Comparison of ENCODE assay signal across 8 mouse cellular contexts in the genomic region with DNA sequence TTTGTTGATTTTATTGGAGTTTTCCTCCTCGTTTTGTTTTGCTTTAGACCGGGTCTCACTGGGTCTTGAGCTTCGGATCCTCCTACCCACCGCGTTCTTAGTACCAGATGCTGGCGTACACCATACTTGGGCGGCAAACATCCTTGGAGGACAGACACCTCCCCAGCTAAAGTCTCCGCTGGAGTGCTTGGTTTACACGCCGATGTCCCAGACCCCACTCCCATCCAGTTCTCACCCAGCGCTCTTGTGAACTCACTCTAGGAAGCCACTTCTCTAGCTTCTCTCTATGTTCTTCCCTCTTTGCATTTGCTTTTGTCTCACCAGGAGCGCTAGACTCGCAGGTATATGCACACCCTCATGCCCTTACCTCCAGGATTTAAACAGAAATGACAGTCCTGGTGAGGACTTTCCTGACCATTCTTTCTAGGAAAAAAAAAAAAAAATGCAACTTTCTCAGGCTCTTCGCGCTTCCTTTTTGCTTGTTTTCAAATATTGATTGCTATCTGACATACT. TPM values are rescaled to one million over a fixed set of nuclear protein-coding genes. Genes with fewer than 3 reads are reported as not detected.
DNase-seq lines count a peak whose midpoint lies in the region; ATAC-seq and TF ChIP-seq lines count a peak whose summit lies in the region.

No protein-coding gene starts in this region.

- no peaks in the 10 kb centered on the region for H3K9me3 ChIP-seq in embryonic facial prominence, embryonic 14.5 days (ENCODE audit: control insufficient read depth, low read length)
- no peaks in the 10 kb centered on the region for H3K9me3 ChIP-seq in limb, embryonic 10.5 days (replicated peaks)
- H3K9me3 ChIP-seq in neural tube, embryonic 15.5 days (replicated peaks): no peaks in the 10 kb centered on the region

- H3K27me3 ChIP-seq in liver, adult 2 months (ENCODE audit: control insufficient read depth, insufficient read depth, low read length): no peaks in the 10 kb centered on the region
- H3K27me3 ChIP-seq in embryonic facial prominence, embryonic 14.5 days (replicated peaks; ENCODE audit: control insufficient read depth, insufficient read depth, low read length): no peaks in the 10 kb centered on the region
- no peaks in the 10 kb centered on the region for H3K27me3 ChIP-seq in limb, embryonic 10.5 days (ENCODE audit: low read depth, poor library complexity, severe bottlenecking)
- H3K27me3 ChIP-seq in neural tube, embryonic 15.5 days (replicated peaks): no peaks in the 10 kb centered on the region

- H3K79me2 ChIP-seq in liver, adult 2 months (ENCODE audit: control insufficient read depth, insufficient read depth, low read length): peaks cover 8% of the 10 kb centered on the region; the same call in 1 of the 2 replicates

- peak overlapping the region; percentile 27 for H3K27ac ChIP-seq in liver, adult 2 months (replicated peaks; ENCODE audit: insufficient read depth, low read depth, low read length)
- H3K27ac ChIP-seq in embryonic facial prominence, embryonic 14.5 days (replicated peaks; ENCODE audit: low read depth, low read length): peak overlapping the region; percentile 98
- H3K27ac ChIP-seq in limb, embryonic 10.5 days: peak overlapping the region; percentile 99
- H3K27ac ChIP-seq in neural tube, embryonic 15.5 days (replicated peaks): peak overlapping the region; percentile 98

- H3K4me2 ChIP-seq in embryonic facial prominence, embryonic 14.5 days (ENCODE audit: low read depth, low read length): peak overlapping the region; percentile 76
- peak overlapping the region; percentile 77 for H3K4me2 ChIP-seq in neural tube, embryonic 15.5 days

- TF ChIP-seq CTCF in liver, adult 2 months (IDR thresholded peaks at IDR 0.05; ENCODE audit: low read depth, low read length): no peak

- H3K9ac ChIP-seq in liver, adult 2 months (ENCODE audit: low read depth, low read length): peak overlapping the region; percentile 68
- H3K9ac ChIP-seq in embryonic facial prominence, embryonic 14.5 days (ENCODE audit: low read depth, low read length): peak overlapping the region; percentile 100
- H3K9ac ChIP-seq in neural tube, embryonic 15.5 days (replicated peaks): peak overlapping the region; percentile 46

- intact Hi-C loops in gastrocnemius, postnatal 36 days (cut with DNase I): loop anchor here (5.0 kb wide), 1 partner anchor 98 kb away; no protein-coding TSS in a partner anchor

- peaks cover 14% of the 10 kb centered on the region for H3K36me3 ChIP-seq in liver, adult 2 months (ENCODE audit: control insufficient read depth, insufficient read depth, low read length)
- H3K36me3 ChIP-seq in embryonic facial prominence, embryonic 14.5 days (ENCODE audit: control insufficient read depth, insufficient read depth, low read length): peaks cover 21% of the 10 kb centered on the region
- peaks cover 29% of the 10 kb centered on the region for H3K36me3 ChIP-seq in limb, embryonic 10.5 days
- peaks cover 16% of the 10 kb centered on the region for H3K36me3 ChIP-seq in neural tube, embryonic 15.5 days

- no peak for DNase-seq in liver, adult 2 months (ENCODE audit: extremely low read depth, low read depth, low spot score)
- no peak for DNase-seq in liver
- no peak for DNase-seq in embryonic facial prominence, embryonic 14.5 days (ENCODE audit: low spot score)
- no peak for DNase-seq in limb, embryonic 10.5 days (ENCODE audit: low spot score)
- DNase-seq in cerebellum, postnatal 14 days: no peak
- no peak for DNase-seq in frontal cortex, adult 2 months (ENCODE audit: extremely low spot score in 1 of 2, low spot score in 1 of 2)
- DNase-seq in gastrocnemius, postnatal 36 days: no peak

- no peak for TF ChIP-seq POLR2A in liver, adult 2 months (IDR thresholded peaks at IDR 0.05; ENCODE audit: extremely low read depth, insufficient read depth, low read length)

- H3K4me3 ChIP-seq in liver, adult 2 months (ENCODE audit: insufficient read depth, low read depth, low read length): peak overlapping the region; percentile 87
- H3K4me3 ChIP-seq in embryonic facial prominence, embryonic 14.5 days (ENCODE audit: low read depth, low read length): peak overlapping the region; percentile 96
- H3K4me3 ChIP-seq in limb, embryonic 10.5 days: peak overlapping the region; percentile 95
- peak overlapping the region; percentile 97 for H3K4me3 ChIP-seq in neural tube, embryonic 15.5 days (replicated peaks)

- ATAC-seq in embryonic facial prominence, embryonic 14.5 days (ENCODE audit: low read depth): peak; percentile 75
- ATAC-seq in neural tube, embryonic 15.5 days (ENCODE audit: low FRiP score): peak; percentile 78

- 0% methylated on average over 15 of the region's 15 CpGs for WGBS in liver, adult 2 months
- WGBS in embryonic facial prominence, embryonic 14.5 days: 3% methylated on average over 15 of the region's 15 CpGs
- 2% methylated on average over 15 of the region's 15 CpGs for WGBS in limb, embryonic 10.5 days
- under 1% methylated on average over 15 of the region's 15 CpGs for WGBS in neural tube, embryonic 15.5 days

- H3K4me1 ChIP-seq in liver, adult 2 months (ENCODE audit: control insufficient read depth, insufficient read depth, low read length): peaks cover 5% of the 10 kb centered on the region
- peaks cover 11% of the 10 kb centered on the region for H3K4me1 ChIP-seq in embryonic facial prominence, embryonic 14.5 days (ENCODE audit: control insufficient read depth, insufficient read depth, low read length)
- H3K4me1 ChIP-seq in limb, embryonic 10.5 days: peaks cover 22% of the 10 kb centered on the region
- peaks cover 30% of the 10 kb centered on the region for H3K4me1 ChIP-seq in neural tube, embryonic 15.5 days

RNA-seq across cellular contexts. Expression of gene Snrpb, which starts 0.4 kb away (rescaled TPM):
- 53.6 and 72.0 TPM in 2 replicates for total RNA-seq in liver, adult 2 months (2014; rRNA removed)
- 143 and 209 TPM in 2 replicates for polyA plus RNA-seq in liver, adult 2 months (2012; rRNA removed)
- polyA plus RNA-seq in embryonic facial prominence, embryonic 14.5 days (2014; fragmentation: Nextera tagmentation; extraction: Ambion mirVana): 472 and 523 TPM in 2 replicates
- 959 and 1,054 TPM in 2 replicates for polyA plus RNA-seq in limb, embryonic 10.5 days (2016; fragmentation: Nextera tagmentation; extraction: Ambion mirVana)
- polyA plus RNA-seq in neural tube, embryonic 15.5 days (2015; fragmentation: Nextera tagmentation; extraction: Ambion mirVana): 283 and 366 TPM in 2 replicates
- 125 and 136 TPM in 2 replicates for polyA plus RNA-seq in frontal cortex, adult 2 months (2012; rRNA removed)
- 100 to 1,000 TPM; 122 to 131 TPM for total RNA-seq in gastrocnemius, postnatal 36 days (2021)

RNA-seq across cellular contexts. Expression of gene Tmc2, which starts 15.4 kb away (rescaled TPM):
- not detected in 2 replicates for total RNA-seq in liver, adult 2 months (2014; rRNA removed)
- not detected in 2 replicates for polyA plus RNA-seq in liver, adult 2 months (2012; rRNA removed)
- polyA plus RNA-seq in embryonic facial prominence, embryonic 14.5 days (2014; fragmentation: Nextera tagmentation; extraction: Ambion mirVana): not detected in 2 replicates
- polyA plus RNA-seq in limb, embryonic 10.5 days (2016; fragmentation: Nextera tagmentation; extraction: Ambion mirVana): not detected in 2 replicates
- not detected in 2 replicates for polyA plus RNA-seq in neural tube, embryonic 15.5 days (2015; fragmentation: Nextera tagmentation; extraction: Ambion mirVana)
- 0.04 TPM in 1 of 2 replicates, not detected in the other for polyA plus RNA-seq in frontal cortex, adult 2 months (2012; rRNA removed)
- not detected for total RNA-seq in gastrocnemius, postnatal 36 days (2021)

Comparison
In these comparisons a context has a peak if more than half of its experiments do, and no peak if none do; other contexts are left out.
1. H3K27ac ChIP-seq: peak in every context shown above with its lines; median percentile 99 in limb, embryonic 10.5 days; 98 in embryonic facial prominence, embryonic 14.5 days; 98 in neural tube, embryonic 15.5 days; 27 in liver, adult 2 months.
2. H3K9ac ChIP-seq: peak in every context shown above with its lines; median percentile 100 in embryonic facial prominence, embryonic 14.5 days; 68 in liver, adult 2 months; 46 in neural tube, embryonic 15.5 days.